Mouse (Mus musculus) left cerebral cortex, adult 2 months (tissue): Measurements from ENCODE around the gene Cyb5rl. TPM values are rescaled to one million over a fixed set of nuclear protein-coding genes. Genes with fewer than 3 reads are reported as not detected.

Experiments used
- DNase-seq, 2 experiments: peaks; one replicate each; pipeline ENCODE4 v3.0.0; 2021 to 2022; ENCODE audit warnings: low spot score in 2 of 2, mixed read lengths in 1 of 2; ENCODE audit errors: extremely low spot score in 1 of 2
- H3K27ac ChIP-seq: fragments of 200-600 bp; 2 replicates; pipeline ENCODE4 v1.8.1; 2022
- H3K4me3 ChIP-seq: fragments of 200-600 bp; 2 replicates; pipeline ENCODE4 v1.8.1; 2022
- CTCF ChIP-seq: fragments of 200-600 bp; IDR thresholded peaks from 2 replicates; pipeline ENCODE4 v1.8.1; 2022; ENCODE audit warnings: antibody characterized with exemption, mild to moderate bottlenecking, moderate library complexity
- intact Hi-C: fragments of 180-260 bp; cut with DNase I; formaldehyde crosslinking; loops from one replicate; pipeline ENCODE4 v1.15.1; 2025
- total RNA-seq, 2 experiments: library from RNA; stranded (reverse); gene quantifications; 2 replicates each; pipeline ENCODE4 v1.2.3; 2021

The Cyb5rl gene
- total RNA-seq, 2 experiments from 2014 or later, result 7.4 to 8.8 TPM

DNA sequence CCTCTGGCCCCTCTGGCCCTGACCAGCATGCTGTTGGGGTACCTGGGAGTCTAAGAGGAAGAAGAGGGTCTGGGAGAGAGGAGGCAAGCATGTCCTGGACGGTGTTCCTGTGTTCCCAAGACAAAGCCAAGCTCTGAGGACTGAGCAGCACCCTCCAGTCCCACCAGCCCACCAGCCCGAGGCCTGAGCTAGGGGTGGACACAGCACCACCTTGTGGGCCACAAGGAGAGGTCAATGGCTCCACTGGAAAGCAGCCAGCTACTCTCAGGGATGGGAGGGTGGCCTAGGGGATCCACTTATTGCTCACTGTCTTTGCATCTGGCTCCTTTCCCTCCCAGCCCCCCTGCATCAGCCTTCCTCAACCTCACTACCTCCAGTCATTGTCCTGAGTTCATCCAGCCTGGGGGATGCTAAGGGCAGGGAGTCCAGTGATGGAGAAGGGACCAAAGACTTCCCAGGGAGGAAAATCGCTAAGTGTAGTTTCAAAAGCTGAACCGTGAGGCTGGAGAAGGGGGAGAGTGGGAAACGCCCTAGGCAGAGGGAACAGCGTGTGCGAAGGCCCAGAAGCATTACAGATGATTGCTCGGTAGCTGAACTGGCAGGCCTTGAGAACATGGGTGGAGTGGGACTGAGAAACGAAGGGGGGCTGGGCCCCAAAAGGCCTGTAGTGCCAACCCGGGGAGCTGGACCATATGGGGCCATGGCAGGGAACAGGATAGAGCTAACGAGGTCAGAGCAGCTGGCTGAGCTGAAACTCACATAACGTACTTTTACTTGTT is 54.6 kb downstream of the Cyb5rl start:
- intact Hi-C loops, result no loop called here
- H3K4me3 ChIP-seq, result no peak overlapping the region
- peak; percentile 33 for TF ChIP-seq CTCF
- H3K27ac ChIP-seq, result no peak overlapping the region
- no peak for DNase-seq

DNA sequence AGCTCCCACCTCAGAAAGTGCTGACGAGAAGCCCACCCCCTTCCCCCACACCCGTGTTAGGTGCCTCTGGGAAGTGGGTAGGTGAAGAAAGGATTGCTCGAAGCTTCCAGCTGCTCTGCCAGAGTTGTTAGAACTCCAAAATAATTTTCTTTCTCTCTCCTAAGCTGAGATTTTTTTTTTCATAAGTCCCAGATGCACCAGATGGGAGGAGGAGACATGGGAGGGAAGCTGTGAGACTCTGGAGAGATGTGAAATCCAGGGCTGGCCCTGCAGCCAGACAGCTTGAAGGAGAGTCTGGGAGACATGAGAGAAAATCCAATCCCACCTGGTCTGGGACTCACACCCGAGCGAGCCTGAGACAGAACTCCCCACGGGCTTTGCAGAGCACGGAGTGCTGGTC is 57.6 kb downstream of the Cyb5rl start:
- H3K4me3 ChIP-seq, result no peak overlapping the region
- H3K27ac ChIP-seq, result no peak overlapping the region
- no peak for TF ChIP-seq CTCF
- intact Hi-C loops, result no loop called here
- no peak for DNase-seq

- intact Hi-C loops, result no loop called here
- Histone ChIP-seq H3K27ac (no peak overlapping the region), H3K4me3 (no peak overlapping the region)
- TF ChIP-seq CTCF, result peak; percentile 35
- DNase-seq, result no peak
Observed at GRCm38 (mm10) chr4:107125101-107125500, 58.3 kb downstream of the Cyb5rl start.

DNA sequence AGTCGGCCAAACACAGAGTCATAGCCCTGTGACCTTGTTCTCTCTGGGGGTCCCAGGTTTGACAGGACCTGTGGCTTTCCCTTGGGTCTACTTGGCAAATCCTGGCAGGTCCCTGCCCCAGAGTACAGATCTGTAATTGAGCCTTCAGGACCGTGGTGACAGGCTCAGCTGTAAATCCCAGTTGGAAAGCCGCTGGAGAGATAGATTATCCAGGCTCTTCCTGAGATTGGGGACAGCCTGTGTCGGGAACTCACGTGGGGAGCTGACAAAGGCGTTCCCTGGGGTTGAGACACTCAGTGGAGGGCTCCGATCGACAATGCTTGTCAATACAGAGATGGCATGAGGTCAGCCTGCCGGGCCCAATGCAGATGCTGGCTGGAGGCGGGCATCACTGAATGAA is 59.6 kb downstream of the Cyb5rl start:
- no peak for DNase-seq
- no peak for TF ChIP-seq CTCF
- Histone ChIP-seq H3K27ac (no peak overlapping the region), H3K4me3 (no peak overlapping the region)
- intact Hi-C loops, result no loop called here

- Histone ChIP-seq H3K27ac (no peak overlapping the region), H3K4me3 (no peak overlapping the region)
- intact Hi-C loops, result no loop called here
- no peak for DNase-seq
- TF ChIP-seq CTCF, result no peak
Observed at GRCm38 (mm10) chr4:107126891-107127524, 60.2 kb downstream of the Cyb5rl start.

- DNase-seq, result no peak
- Histone ChIP-seq H3K4me3 (no peak overlapping the region), H3K27ac (no peak overlapping the region)
- no peak for TF ChIP-seq CTCF
- intact Hi-C loops, result no loop called here
Observed at GRCm38 (mm10) chr4:107127901-107128669, 61.3 kb downstream of the Cyb5rl start.

DNA sequence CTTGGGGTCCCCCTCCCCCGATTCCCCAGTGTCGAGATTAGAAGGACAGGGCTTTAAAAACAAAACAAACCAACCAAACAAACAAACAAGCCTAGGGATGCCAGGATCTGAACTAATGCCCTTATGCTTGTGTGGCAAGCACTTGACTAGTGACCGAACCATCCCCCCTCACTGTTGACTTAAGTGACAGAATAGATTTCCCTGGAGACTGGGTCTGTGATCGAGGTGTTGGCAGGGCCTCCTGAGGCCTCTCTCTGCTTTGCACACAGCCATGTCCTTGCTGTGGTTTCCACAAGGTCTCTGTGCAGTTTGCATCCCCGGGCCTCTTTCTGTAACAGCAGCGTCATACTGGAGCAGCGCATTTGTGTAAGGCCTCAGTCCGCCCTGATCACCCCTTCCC is 62.6 kb downstream of the Cyb5rl start:
- H3K4me3 ChIP-seq, result no peak overlapping the region
- no peak for DNase-seq
- intact Hi-C loops, result no loop called here
- TF ChIP-seq CTCF, result no peak
- H3K27ac ChIP-seq, result no peak overlapping the region

DNA sequence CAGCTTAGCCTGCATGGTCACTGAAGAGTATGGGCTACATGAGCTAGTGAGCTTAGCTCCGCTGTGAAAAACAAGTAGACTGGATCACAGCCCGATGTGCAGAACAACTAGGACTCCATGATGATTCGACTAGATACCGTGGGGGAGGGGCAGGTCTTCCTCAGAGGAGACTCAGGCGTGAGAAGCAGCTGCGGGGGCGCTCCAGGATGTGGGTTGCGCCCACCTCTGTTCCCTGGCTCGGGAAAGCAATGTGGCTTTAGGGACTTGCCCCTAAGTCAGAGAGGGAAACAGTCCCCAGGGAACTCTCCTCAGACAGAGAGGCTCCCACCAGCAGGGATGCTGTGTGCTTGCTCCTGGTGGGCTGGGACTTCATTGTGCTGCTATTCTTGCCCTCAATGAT is 63.7 kb downstream of the Cyb5rl start:
- no peak for TF ChIP-seq CTCF
- DNase-seq, result peak; percentile 29 to 33
- intact Hi-C loops, result no loop called here
- Histone ChIP-seq H3K4me3 (no peak overlapping the region), H3K27ac (no peak overlapping the region)

DNA sequence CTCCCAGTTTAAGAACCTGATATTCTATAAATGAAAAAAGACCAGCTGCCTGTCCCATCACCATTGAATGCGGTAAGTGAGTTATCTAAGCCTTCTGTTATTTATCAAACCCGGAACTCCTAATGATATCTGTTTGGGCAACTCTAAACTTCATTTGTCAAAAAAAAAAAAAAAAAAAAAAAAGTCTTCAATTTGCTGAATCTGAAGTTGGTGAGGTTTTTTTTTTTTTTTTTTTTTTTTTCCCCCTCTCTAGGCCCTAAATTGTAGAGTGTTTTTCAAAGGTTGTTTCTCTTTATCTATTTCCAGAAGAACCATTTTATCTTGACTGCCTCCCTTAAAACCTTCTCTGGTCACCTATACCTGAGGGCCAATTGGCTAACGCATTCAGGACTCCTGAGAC is 68.1 kb downstream of the Cyb5rl start:
- no peak overlapping the region for H3K4me3 ChIP-seq
- no peak overlapping the region for H3K27ac ChIP-seq
- TF ChIP-seq CTCF, result no peak
- intact Hi-C loops, result no loop called here
- no peak for DNase-seq

- intact Hi-C loops, result no loop called here
- H3K27ac ChIP-seq, result no peak overlapping the region
- no peak overlapping the region for H3K4me3 ChIP-seq
- DNase-seq, result no peak
- no peak for TF ChIP-seq CTCF
Observed at GRCm38 (mm10) chr4:107135663-107136062, 68.9 kb downstream of the Cyb5rl start.

DNA sequence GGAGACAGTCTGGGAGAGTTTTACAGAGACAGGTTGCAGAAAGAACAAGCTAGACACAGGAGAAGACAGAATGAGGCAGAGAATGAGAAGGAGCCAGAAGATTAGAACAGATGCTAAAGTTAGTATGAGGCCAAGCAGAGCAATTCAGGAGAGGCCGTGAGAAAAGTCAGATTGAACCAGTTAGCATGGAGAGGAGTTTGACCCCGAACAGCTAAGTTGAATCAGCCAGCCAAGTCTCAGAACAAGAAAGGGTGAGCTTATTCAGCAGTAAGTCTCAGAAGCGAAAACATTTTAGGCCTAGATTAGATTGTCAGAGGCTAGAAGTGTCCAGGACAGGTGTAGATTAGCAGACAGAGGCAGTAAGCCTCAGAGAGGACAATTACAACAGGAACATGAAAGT is 69.7 kb downstream of the Cyb5rl start:
- Histone ChIP-seq H3K4me3 (no peak overlapping the region), H3K27ac (no peak overlapping the region)
- DNase-seq, result no peak
- TF ChIP-seq CTCF, result no peak
- intact Hi-C loops, result no loop called here

Other genes starting within 250 kb of the Cyb5rl start
- 100 to 1,000 TPM; 181 to 187 TPM for gene Ssbp3, start 156.3 kb upstream of the Cyb5rl start, total RNA-seq
- 10 to 100 TPM; 56.3 to 64.9 TPM for gene Mrpl37, start 120 bp upstream of the Cyb5rl start, total RNA-seq
- gene Cdcp2, start 29.9 kb downstream of the Cyb5rl start, total RNA-seq, result not detected
- 100 to 1,000 TPM; 217 to 233 TPM for gene Tmem59, start 111.4 kb downstream of the Cyb5rl start, total RNA-seq
- 10 to 100 TPM; 13.9 to 16.1 TPM for gene Tceanc2, start 112.1 kb downstream of the Cyb5rl start, total RNA-seq
- gene Ldlrad1, start 142.2 kb downstream of the Cyb5rl start, total RNA-seq, result not detected
- 10 to 100 TPM; 29.8 to 33.4 TPM for gene Lrrc42, start 186.5 kb downstream of the Cyb5rl start, total RNA-seq
- 10 to 100 TPM; 13.9 to 17.7 TPM for gene Hspb11, start 186.6 kb downstream of the Cyb5rl start, total RNA-seq
- not detected for gene Dio1, start 240.2 kb downstream of the Cyb5rl start, total RNA-seq
- 10 to 100 TPM; 40.3 to 44.4 TPM for gene Yipf1, start 247.4 kb downstream of the Cyb5rl start, total RNA-seq